Mouse (Mus musculus) stomach, postnatal 0 days (tissue): ENCODE measurements around the gene Kdm2a. TPM values are rescaled to one million over a fixed set of nuclear protein-coding genes. Genes with fewer than 3 reads are reported as not detected.
A peak's percentile ranks its signal among the peaks of the same experiment; 100 is the strongest.

Experiments
- ATAC-seq: fragments of 200-750 bp; cut with Nextera tagmentation; 2 replicates; pipeline ENCODE4 v1.8.0; 2017; ENCODE audit not compliant: low FRiP score, low TSS enrichment
- DNase-seq: peaks from one replicate; pipeline ENCODE4 v3.0.0-alpha.2; 2016; ENCODE audit warnings: low spot score
- H3K27ac ChIP-seq: fragments of 300-500 bp; sonication (generic); replicated peaks from 2 replicates; pipeline ENCODE4 v1.5.1; 2014; ENCODE audit warnings: mild to moderate bottlenecking, control low read depth
- H3K27me3 ChIP-seq: fragments of 300-500 bp; sonication (generic); 2 replicates; pipeline ENCODE4 v1.6.1; 2014; ENCODE audit warnings: low read length; ENCODE audit not compliant: control insufficient read depth, insufficient read depth
- H3K36me3 ChIP-seq: fragments of 300-500 bp; sonication (generic); 2 replicates; pipeline ENCODE4 v1.6.1; 2014; ENCODE audit warnings: low read length, mixed read lengths; ENCODE audit not compliant: control insufficient read depth, insufficient read depth
- H3K4me1 ChIP-seq: fragments of 300-500 bp; sonication (generic); replicated peaks from 2 replicates; pipeline ENCODE4 v1.6.1; 2014; ENCODE audit warnings: antibody characterized with exemption; ENCODE audit not compliant: control insufficient read depth, insufficient read depth
- H3K4me2 ChIP-seq: fragments of 300-500 bp; sonication (generic); replicated peaks from 2 replicates; pipeline ENCODE4 v1.6.1; 2014; ENCODE audit warnings: low read depth, mild to moderate bottlenecking, control low read depth, moderate library complexity
- H3K4me3 ChIP-seq: fragments of 300-500 bp; sonication (generic); 2 replicates; pipeline ENCODE4 v1.5.1; 2014; ENCODE audit warnings: low read depth, low read length, control low read depth
- H3K9ac ChIP-seq: fragments of 300-500 bp; sonication (generic); 2 replicates; pipeline ENCODE4 v1.6.1; 2014; ENCODE audit warnings: mild to moderate bottlenecking, low read length, control low read depth, mixed read lengths
- H3K9me3 ChIP-seq: fragments of 300-500 bp; sonication (generic); 2 replicates; pipeline ENCODE4 v1.6.1; 2016; ENCODE audit warnings: low read length; ENCODE audit not compliant: control insufficient read depth
- CTCF ChIP-seq: IDR thresholded peaks from 2 replicates; pipeline ENCODE4 v1.5.1; 2016; ENCODE audit warnings: antibody characterized with exemption, low read depth, mild to moderate bottlenecking, moderate library complexity
- EP300 ChIP-seq: optimal IDR thresholded peaks from 2 replicates; pipeline ENCODE3; 2016; ENCODE audit warnings: antibody characterized with exemption
- WGBS: fragments of 180-500 bp; shearing (Covaris S2); extraction: QIAGEN DNeasy Blood & Tissue Kit; methylation state at CpG from one replicate; pipeline ENCODE4 v1.1.7; 2014; 5-methylcytosine and 5-hydroxymethylcytosine counted together
- polyA plus RNA-seq: library from polyadenylated mRNA; unstranded; fragments of >200 nt; fragmentation: Nextera tagmentation; extraction: Ambion mirVana; gene quantifications from 2 replicates; pipeline ENCODE4 v1.2.1, GENCODE M21; 2015

Kdm2a gene
- polyA plus RNA-seq, 1 experiment from 2014 or later: 12.9 TPM

DNA sequence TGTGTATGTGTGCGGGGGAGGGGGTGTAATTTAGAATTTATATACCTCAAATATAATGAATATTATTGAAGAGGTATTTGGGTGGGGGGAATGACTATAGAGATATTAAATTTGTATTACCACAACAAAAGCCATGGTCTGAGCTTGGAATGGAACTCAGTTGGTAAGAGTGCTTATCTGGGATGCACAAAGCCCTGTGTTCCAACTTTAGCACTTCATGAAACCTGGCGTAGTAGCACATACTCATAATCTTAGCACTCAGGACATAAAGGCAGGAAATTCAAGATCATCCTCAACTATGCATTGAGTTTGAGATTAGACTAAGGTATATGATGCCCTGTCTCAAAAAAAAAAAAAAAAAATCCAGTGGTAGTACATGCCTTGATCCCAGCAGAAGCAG lies 6.8 kb upstream of the Kdm2a start:
- H3K4me1 ChIP-seq: no peaks in the 10 kb centered on the region
- TF ChIP-seq CTCF: no peak
- 96% methylated on average over 2 of the region's 2 CpGs for whole genome bisulfite sequencing
- DNase-seq: no peak
- no peak overlapping the region for H3K4me3 ChIP-seq
- H3K4me2 ChIP-seq: no peak overlapping the region
- no peaks in the 10 kb centered on the region for H3K9me3 ChIP-seq
- ATAC-seq: no peak
- H3K36me3 ChIP-seq: no peaks in the 10 kb centered on the region
- H3K9ac ChIP-seq: no peak overlapping the region
- no peak overlapping the region for H3K27ac ChIP-seq
- H3K27me3 ChIP-seq: no peaks in the 10 kb centered on the region

GRCm38 (mm10) chr19:4398959-4399358 lies 874 bp upstream of the Kdm2a start:
- Histone ChIP-seq H3K27ac (no peak overlapping the region), H3K4me2 (no peak overlapping the region)
- 63% methylated on average over 4 of the region's 4 CpGs for WGBS

DNA sequence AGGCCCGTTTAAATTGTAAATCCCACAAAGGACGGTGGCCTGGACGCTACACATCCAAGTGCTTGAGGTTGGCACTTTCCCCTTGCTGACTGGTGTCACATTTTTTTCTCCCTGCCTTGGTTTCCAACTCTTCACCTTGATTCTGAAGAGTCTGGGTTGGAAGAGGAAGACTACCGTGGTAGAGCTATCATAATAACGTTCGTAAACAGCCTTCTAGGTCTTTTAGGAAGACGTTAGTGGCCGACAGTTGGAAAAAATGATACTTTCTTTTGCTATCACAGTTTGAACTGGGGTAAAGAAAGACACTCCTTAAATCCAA lies 504 bp upstream of the Kdm2a start:
- Histone ChIP-seq H3K36me3 (no peaks in the 10 kb centered on the region), H3K27me3 (no peaks in the 10 kb centered on the region), H3K4me2 (peak overlapping the region; percentile 95), H3K9ac (peak overlapping the region; percentile 86), H3K4me1 (no peaks in the 10 kb centered on the region), H3K27ac (peak overlapping the region; percentile 93), H3K9me3 (no peaks in the 10 kb centered on the region), H3K4me3 (peak overlapping the region; percentile 69)
- no peak for DNase-seq
- 38% methylated on average over 8 of the region's 8 CpGs for WGBS
- ATAC-seq: no peak
- TF ChIP-seq EP300 (no peak), CTCF (no peak)

More at GRCm38 (mm10) chr19:4398959-4399358, 874 bp upstream of the Kdm2a start:
- Histone ChIP-seq H3K4me3 (no peak overlapping the region), H3K9me3 (no peaks in the 10 kb centered on the region), H3K27me3 (no peaks in the 10 kb centered on the region), H3K9ac (no peak overlapping the region), H3K36me3 (no peaks in the 10 kb centered on the region), H3K4me1 (no peaks in the 10 kb centered on the region)
- DNase-seq: no peak
- TF ChIP-seq CTCF (no peak), EP300 (no peak)
- ATAC-seq: no peak

GRCm38 (mm10) chr19:4396998-4397797 lies 887 bp downstream of the Kdm2a start:
- peak overlapping the region; percentile 97 for H3K27ac ChIP-seq
- no peaks in the 10 kb centered on the region for H3K4me1 ChIP-seq
- no peaks in the 10 kb centered on the region for H3K9me3 ChIP-seq
- no peaks in the 10 kb centered on the region for H3K27me3 ChIP-seq
- peak; percentile 100 for DNase-seq
- H3K4me2 ChIP-seq: peak overlapping the region; percentile 95
- peak; percentile 96 for ATAC-seq
- peak overlapping the region; percentile 100 for H3K9ac ChIP-seq
- TF ChIP-seq CTCF: no peak
- TF ChIP-seq EP300: no peak
- peak overlapping the region; percentile 100 for H3K4me3 ChIP-seq
- WGBS: under 1% methylated on average over 42 of the region's 90 CpGs
- H3K36me3 ChIP-seq: no peaks in the 10 kb centered on the region

DNA sequence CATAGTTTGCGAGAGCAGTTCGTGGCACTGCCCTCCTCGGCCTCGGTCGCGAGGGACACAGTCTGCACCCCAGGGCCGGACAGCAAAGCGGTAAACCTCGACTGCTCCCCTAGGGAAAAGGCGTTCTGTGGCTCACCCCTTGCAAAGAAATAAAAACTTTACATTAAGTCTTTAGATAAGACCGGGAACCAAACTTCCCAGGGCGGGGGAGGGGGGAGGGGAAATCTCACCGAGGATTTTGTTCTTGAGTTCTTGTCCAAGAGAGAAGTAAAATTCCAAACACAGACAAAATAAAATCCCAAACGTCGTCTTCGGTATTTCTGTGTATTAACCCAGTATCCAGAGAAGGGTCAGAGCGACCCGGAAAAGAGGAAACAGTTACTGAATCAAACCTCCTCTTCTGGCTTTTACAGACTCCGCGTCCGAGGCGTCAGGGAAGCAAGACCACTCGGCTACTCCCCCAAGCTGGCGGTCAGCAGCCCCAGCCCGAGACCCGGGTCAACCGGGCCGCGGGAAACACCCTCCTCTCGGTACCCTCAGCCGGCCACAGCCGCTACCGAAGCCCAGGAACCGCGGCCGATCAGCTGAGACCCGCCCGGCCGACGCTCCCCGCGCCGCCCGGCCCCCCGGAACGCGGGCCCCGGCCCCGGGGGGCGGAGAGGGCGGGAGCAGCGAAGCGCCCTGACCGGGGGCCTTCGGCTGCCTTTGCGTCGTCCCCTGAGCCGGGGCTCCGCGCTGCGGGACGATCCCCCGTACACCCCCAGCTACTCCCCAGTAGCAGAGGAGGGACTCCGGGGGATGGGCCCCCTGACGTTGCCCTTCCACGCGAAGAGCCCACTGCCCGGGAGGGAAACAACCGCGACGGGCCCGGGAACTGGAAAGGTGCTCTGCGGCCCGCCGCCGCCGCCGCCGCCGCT lies 1.7 kb downstream of the Kdm2a start:
- Histone ChIP-seq H3K27me3 (no peaks in the 10 kb centered on the region), H3K27ac (peak overlapping the region; percentile 97), H3K4me3 (peak overlapping the region; percentile 100), H3K36me3 (no peaks in the 10 kb centered on the region), H3K4me2 (peak overlapping the region; percentile 65), H3K9ac (peak overlapping the region; percentile 100), H3K4me1 (no peaks in the 10 kb centered on the region), H3K9me3 (no peaks in the 10 kb centered on the region)
- DNase-seq (peak; percentile 46), ATAC-seq (peak; percentile 27)
- WGBS: under 1% methylated on average over 63 of the region's 80 CpGs
- TF ChIP-seq EP300: no peak

- Histone ChIP-seq H3K9ac (no peak overlapping the region), H3K4me2 (no peak overlapping the region), H3K36me3 (no peaks in the 10 kb centered on the region), H3K27me3 (no peaks in the 10 kb centered on the region), H3K27ac (no peak overlapping the region), H3K9me3 (no peaks in the 10 kb centered on the region), H3K4me1 (no peaks in the 10 kb centered on the region), H3K4me3 (no peak overlapping the region)
- ATAC-seq (no peak), DNase-seq (no peak)
- TF ChIP-seq EP300 (no peak), CTCF (no peak)
Observed at GRCm38 (mm10) chr19:4387276-4387675, 10.8 kb downstream of the Kdm2a start.
